Mouse (Mus musculus) right cerebral cortex, postnatal 36 days (tissue): ENCODE measurements around the gene Adm.
"Not testable (repeated sequence)": the region's sequence is repeated elsewhere in the genome, so short reads cannot be mapped to it uniquely, and the experiment has no call there.

Experiments used
- DNase-seq, 2 experiments: peaks; one replicate each; pipeline ENCODE4 v3.0.0; 2022; ENCODE audit warnings: low spot score in 2 of 2, mixed read lengths in 1 of 2

Gene Adm

DNA sequence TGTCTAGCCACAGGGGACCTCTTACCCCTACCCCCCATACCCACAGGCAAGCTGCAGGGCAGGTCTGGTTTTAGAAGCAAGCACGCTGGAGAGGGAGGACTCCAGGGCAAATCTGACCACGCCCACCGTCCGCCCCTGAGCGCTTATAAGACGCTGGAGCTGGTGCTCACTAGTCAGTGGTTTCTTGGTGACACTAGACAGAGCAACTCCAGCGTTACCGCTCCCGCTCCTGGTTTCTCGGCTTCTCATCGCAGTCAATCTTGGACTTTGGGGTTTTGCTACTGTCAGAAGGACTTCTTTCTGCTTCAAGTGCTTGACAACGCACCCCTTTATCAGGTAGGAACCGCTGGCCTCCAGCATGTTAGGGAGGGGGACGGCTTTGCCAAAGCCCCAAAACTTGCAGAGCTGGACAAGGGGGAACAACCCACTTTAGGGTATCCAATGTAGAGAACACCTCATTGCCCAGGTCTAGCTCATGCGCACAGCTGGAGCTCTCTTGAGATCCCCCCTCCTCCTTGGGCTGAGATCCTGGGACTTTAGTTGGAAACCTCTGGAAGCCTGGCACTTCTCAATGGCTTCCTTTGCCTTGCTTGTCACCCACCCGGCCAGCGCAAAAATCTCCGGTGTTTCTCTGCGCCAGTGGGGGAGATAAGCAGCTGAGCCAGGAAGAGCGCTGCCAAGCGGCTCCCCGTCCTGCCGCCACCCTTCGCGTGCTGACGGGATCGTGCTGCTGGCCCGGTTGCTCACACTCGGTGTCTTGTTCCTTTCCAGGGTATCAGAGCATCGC, at the start of gene Adm:
Gene Adm, plus strand, starts transcription at position 176 of the 787 bp plus-strand sequence.
- peak in 1 of 2 experiments; percentile 28 for DNase-seq

DNA sequence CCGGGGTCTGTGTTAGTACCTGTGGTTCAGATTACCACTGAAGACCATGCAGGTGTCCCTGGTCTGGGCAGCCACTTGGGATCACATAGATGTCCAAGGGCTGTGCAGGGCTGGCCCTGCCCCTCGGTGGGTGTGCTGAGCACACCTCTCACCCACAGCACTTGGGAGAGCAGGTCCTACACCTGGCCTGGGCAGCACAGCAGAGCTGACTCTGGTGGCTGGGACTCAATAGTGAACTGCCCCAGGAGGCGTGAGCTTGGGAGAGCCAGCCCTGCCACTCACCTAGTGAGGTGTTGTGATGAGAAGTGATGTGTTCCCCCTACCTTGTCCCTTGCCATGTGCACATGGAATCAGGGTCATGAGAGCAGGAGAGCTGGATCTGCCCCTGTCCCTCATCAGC, 43.8 kb upstream of the Adm start:
- DNase-seq = no peak

DNA sequence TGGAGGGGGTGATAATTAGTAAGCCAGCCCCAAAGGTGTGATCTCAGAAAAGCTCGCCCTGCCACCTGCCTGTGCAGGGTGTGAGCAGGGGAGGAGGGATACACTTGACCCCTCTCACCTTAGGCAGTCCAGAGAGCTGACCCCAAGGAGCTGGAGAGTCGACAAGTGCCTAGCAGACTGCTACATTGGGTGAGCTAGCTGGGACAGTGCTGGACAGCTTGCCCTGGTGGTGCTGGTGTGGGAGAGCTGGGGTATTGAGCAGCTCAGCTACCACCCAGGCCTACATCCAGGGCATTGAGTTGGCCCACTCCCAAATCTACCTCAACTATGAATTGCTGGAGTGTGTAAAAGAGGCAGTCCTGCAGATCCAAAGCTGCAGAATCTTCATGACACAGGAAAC, 43.3 kb upstream of the Adm start:
- DNase-seq = no peak

DNA sequence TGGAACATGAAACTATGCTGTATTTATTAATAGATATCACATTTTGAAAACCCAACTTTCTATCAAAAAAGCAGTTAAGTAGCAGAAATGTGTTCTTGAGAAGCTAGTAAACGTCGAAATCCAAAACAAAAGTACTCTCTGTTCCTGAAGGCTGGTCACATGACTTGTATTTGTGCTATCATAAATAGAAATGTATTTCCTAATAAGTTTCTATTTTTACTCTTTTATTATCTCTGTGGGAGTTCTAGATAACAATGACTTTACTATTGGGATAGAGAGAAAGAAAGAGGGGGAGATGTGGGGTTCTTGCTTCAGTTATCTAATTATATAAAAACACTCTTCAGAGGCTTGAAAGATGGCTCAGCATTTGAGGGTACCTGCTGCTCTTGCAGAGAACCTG, 42.2 kb upstream of the Adm start:
- no peak for DNase-seq

DNA sequence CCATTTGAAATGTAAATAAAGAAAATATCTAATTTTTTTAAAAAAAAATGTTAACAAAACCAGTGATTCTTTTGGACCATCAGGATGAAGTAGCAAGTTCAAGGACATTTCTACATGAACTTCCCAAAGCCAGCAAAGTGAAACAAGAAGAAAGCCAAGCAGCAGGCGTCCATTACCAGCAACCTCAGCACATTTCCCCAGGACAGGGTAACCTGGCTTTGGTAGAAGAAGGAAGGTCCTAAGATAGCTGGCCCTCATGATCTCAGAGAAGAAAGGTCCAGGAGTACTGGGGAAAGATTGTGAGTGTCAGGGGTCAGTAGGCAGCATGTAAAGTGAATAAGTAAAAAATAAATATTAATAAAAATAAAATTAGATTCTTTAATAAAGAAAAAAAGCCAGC, 39.7 kb upstream of the Adm start:
- no peak for DNase-seq

DNA sequence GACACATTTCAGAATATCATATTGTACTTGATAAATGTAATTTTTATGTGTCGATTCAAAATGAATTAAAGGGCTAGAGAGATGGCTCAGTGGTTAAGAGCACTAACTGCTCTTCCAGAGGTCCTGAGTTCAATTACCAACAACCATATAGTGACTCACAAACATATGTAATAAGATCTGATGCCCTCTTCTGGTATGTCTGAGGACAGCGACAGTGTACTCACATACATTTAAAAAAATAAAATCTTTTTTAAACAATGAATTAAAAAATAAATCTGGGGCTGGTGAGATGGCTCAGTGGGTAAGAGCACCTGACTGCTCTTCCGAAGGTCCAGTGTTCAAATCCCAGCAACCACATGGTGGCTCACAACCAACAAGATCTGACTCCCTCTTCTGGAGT, 33.5 kb upstream of the Adm start:
- not testable (repeated sequence) for DNase-seq

DNA sequence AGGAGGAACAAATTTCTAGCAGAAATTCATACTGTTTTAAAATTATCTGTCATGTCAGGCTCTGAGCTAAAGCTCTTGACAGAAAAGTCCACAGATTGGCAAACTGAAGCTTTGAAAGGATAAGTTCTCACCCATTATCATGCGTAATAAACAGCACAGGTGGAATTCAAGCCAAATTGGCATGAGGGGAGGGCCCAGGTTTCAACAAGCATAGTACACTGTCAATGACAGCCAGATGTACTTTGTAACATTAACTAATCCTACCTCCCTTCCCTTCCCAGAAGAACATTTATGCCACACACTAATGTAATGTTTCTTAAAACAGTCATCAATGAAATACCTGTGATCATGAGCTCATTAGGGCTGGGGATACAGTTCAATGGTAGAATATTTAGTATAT, 30.3 kb upstream of the Adm start:
- DNase-seq = no peak

DNA sequence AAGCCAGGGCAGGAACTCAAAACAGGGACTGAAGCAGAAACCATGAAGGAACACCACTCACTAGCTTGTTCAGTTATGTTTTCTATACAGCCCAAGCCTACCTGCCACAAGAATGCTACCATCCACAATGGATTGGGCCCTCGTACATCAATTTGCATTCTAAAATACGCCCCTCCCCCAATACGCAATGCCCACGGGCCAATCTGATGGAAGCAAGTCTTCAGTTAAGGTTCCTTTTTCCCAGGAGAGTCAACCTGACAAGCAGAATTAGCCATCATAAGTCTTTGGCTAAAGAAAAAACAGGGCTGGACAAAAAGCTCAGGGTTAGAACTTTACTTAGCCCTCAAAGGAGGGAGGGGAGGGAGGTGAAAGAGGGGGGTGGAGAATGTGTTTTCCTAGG, 22.0 kb upstream of the Adm start:
- no peak for DNase-seq

DNA sequence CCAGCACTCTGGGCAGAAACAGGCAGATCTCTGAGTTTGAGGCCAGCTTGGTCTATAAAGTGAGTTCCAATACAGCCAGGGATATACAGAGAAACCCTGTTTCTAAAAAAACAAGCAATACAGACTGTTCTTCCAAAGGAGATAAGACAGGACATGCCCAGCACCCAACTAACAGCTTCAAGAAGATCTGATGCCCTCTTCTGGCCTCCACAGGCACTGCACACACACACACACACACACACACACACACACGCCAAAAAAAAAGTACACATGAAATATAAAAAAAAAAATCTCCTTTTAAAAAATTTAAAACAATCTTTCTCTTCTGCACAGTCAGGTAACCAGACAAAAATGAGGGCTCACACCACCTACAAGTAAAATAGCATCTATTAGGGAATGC, 20.6 kb upstream of the Adm start:
- no peak for DNase-seq

DNA sequence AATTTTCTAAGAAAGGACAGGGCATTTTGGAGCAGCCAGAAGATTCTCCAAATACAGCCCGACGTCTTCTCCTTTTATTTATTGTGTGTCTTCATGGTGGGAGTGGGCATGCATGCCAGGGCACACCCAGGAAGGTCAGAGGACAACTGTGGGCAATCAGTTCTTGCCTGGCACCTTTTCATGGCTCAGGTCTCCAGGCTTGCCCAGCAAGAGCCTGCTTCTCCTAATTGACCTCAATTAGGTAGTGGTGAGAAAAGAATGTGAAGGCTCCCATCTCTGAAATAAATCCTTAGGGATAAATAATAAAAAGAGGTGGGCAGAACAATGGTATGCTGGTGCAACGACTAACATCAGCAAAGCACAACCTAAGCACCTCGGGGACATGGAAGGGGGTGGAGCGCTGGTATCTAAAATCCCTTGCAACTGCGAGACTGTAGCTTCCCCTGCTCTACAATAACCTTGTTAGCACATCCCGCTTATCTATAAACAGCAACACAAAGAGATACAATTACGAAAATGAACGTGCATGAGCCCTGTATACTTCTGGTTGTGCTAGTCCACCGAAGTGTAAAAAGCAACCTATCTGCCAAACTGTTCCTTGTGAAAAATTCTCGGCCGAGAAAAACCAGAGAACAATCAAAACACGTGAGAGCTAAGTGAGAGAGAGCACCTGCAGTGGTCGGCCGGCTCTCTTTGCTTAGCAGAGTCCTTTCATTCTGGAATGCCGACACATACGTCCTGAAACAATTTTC, 13.9 kb upstream of the Adm start:
- DNase-seq = no peak

DNA sequence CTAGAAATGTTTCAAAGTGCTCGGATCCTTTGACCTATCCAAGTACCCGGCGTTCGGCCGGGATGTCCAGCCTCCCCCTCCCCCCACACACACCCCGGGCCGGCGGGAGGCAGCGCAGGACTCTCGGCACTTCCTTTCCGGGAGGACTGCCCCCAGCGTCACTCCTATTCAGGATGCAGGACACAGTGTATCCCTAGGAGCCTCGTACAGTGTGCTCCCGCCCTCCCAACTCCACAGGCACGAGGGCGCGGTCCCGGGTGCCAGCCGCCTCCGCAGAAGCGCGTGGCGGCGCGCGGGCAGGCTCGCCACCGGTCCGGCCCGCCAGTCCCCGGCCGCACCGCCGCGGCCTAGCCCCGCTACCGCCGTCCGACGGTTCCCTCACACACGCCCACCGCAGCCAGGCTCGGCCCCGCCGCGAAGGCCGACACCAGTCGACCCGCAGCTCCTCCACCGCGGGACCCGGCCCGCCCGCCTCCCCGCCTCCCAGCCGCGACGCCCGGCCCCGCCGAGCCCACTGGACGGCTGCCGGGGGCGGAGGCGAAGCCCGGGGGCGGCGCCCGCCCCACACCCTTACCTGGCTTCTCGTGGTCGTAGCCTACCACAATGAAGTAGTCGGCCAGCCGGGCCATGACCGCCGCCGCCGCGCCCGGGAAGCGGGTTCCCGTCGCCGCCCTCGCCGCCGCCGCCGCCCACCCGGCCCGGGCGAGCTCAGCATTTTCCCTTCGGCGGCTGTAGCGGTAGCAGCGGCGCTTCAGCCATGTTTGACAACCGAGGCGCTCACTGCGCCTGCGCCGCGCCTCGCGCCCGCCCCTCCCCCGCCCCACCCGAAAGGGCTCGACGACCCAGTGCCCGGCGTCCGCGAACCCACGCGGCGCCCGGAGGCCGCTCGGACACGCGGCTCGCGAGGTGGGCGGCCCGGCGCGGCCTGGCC, 13.1 kb upstream of the Adm start, which contains the start of gene Sbf2:
Gene Sbf2, minus strand, starts transcription at position 790 of the 931 bp plus-strand sequence.
- peak; percentile 60 to 69 for DNase-seq

DNA sequence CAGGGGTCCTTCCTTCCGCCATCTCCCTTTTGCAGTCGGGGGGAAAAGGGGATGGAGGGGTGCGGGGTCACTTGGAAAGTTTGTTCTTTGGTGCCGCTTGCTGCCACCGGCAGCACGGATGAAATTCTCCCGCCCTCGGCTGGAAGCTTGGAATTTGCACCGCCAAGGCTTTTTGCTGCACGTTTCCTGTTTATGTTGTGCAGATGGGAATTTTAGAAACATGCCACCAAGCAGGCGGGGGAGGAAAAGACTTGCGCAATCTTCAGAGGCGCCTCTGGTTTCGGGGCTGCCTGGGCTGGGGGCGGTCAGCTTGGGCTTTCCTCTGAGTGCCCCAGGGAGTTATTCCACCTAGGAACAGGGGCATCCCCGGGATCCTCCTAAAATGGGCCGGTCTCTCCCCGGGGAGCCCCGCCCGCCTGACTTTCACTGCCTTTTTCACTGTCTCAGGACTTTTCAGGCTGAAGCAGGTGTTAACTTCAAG, 12.3 kb upstream of the Adm start:
- peak; percentile 39 to 55 for DNase-seq

DNA sequence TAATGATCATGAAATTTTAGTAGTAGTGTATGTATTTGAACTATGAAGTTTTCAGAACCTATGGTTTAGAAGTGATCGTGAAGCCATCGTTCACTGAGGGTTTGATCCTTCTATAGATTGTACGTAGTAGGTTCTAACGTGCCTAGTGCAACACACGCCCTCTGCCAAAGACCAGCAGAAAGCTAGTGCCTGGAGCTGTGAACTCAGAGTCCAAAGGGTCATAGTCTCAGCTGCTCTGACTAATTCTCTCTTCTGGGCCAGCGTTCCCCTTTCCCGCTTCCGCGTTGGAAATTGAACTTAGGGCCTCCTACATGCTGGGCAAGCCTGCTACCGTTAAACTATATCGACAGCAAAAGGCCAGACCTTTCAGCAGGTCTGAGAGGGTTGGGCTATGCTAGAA, 11.7 kb upstream of the Adm start:
- no peak for DNase-seq

DNA sequence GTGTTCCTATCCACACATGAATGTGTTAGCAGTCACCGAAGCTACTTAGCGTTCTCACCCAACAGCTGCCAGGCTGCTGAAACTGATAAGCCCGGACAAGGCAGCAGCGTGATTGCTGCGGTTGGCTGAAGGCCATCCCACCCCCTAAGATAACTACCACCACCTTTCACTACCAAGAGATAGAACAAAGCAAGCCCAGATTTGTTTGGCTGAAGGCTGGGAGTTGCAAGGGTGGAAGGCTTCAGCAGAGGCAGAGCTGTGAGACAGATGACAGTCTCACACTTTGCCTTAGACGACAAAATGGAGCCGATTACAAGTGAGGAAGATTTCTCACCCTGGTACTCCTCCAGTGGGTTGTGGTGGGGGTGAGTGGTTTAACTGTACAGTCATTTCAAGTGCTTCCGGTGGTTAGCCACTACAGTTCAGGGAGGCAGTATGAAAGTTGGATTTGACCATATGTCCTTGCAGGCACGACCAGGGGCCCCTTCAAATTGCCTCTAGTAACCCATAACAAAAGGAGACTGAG, 8.3 kb upstream of the Adm start:
- DNase-seq = no peak

DNA sequence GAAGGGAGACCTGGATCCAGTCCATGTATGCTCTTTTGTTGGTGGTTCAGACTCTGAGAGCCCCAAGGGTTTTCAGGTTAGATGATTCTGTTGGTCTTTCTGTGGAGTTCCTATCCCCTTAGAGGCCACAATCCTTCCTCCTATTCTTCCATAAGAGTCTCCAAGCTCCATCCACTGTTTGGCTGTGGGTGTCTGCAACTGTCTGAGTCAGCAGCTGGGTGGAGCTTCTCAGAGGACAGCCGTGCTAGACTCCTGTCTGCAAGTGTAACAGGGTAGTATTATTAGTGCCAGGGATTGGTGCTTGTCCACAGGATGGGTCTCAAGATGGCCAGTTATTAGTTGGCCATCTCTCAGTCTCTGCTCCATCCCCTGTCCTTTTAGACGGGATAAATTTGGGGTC, 3.4 kb upstream of the Adm start:
- DNase-seq = no peak

DNA sequence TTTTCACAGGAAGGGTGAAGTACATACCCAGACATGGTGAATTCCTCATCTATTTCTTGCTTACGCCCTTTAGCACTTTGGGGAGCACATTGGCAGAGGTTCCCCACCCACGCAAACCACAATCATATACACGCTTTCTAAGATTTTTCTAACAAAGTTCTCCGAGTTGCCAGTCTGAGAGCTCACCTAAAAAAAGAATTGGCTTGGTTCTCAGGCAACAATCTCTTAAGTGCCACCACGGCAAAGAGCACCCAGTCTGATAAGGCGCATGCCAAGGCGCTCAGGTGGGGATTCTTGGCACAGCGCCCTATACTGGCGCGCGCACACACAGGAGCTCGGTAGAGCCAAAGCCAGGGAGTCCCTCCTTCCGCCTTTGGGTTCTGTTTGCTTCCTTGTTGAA, 2.5 kb upstream of the Adm start:
- no peak for DNase-seq

DNA sequence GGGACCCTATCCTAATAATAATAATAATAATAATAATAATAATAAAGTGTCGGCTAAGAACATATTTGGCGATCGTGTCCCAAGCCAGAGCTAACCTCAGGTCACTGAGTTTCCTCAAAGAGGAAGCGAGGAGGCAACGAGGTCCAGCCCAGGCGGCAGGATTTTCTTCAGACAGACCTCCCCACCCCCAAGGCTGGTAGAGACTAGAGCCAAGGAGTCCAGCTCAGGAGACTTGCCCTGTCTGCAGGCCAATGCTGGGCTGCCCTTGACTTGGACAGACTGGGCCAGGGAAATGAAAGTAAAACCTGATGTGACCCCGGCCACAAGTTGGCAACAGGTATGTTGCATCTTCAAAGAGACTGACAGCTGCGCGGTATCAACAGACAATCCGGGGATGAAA, 2.0 kb upstream of the Adm start:
- DNase-seq = no peak

DNA sequence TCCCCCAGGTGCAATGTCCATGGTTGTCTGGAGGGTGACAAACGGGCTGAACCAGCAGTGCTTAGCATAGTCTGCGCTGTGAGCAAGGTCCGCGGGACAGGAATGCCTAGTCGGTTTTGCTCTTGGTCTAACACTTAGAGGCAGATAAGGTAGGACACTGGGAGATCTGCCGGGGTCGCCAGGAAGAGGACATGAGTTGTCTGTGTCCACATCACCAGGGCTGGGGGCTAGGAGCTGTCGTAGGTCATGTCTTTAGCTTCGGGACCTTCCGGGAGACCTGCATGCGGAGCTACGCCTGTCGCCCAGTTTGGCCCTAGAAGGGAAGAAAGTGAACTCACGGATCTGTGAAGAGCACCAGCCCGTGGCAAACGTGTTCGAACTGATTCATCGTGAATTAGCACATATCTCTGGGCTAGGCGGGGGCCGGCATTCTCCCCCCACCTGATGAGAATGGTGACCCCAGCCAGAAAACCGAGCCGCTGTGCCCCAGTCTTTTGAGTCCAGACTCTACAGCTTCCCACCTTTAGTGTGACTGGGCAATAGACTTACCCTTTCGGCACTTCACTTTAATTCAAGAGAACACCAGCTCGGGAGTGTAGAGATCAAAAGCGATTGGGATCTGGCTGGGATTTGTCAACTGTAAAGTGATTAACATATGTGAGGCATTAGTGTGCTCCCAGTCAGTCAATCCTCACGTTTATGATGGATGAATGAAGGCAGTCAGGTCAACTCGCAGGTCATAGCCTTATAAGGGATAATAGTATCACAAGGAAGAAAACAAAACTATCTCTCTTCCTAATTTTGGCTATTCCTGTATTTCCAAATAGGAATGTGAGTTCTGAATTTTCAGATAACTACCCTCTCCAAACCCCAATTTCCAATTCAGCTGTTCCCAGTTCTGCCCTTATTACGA, 1.0 kb upstream of the Adm start:
- no peak for DNase-seq

DNA sequence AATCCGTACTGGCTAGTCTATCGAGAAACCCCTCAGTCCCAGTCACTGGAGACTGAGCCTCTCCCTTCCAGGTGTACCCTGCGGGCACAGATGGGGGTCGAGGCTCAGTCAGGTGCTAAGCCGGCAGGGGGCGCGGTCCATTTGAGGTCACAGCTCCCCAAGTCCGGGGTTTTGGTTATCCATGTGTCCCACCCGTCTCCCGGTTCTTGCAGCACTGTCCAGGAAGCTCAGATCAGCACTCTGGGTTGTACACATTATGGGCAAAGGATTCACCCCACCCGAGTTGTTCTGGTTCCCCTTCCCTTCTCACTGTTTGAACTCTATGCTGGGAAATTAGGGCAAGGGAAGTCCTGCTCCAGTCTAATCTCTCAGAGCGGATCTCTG, 370 bp upstream of the Adm start:
- no peak for DNase-seq

DNA sequence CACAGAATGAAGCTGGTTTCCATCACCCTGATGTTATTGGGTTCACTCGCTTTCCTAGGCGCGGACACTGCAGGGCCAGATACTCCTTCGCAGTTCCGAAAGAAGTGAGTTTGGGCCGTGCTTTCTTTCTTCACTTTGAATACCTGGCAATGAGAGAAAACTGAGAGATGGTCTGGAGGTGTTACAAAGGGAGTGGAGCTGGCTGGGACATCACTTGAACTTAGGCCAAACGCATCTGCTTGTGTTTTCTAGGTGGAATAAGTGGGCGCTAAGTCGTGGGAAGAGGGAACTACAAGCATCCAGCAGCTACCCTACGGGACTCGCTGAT, 776 bp downstream of the Adm start:
- DNase-seq = no peak
